In genomic region chr9:70011537-70012407, GRCm38 (mm10) we compare ENCODE assay signal across 7 mouse cellular contexts. TPM values are rescaled to one million over a fixed set of nuclear protein-coding genes. Genes with fewer than 3 reads are reported as not detected.
A peak's percentile ranks its signal among the peaks of the same experiment; 100 is the strongest.
DNase-seq lines count a peak whose midpoint lies in the region; ATAC-seq and TF ChIP-seq lines count a peak whose summit lies in the region.

No protein-coding gene starts in this region.

- DNase-seq in testis, postnatal 10 days (ENCODE audit: low spot score): no peak
- DNase-seq in forebrain, embryonic 14.5 days (ENCODE audit: low spot score): no peak
- DNase-seq in stomach, postnatal 0 days (ENCODE audit: low spot score): no peak
- no peak for DNase-seq in c-Kit-positive CD71-positive TER-119-positive erythroid progenitor cells, embryonic 14.5 days (ENCODE audit: low spot score)

- no peaks in the 10 kb centered on the region for H3K4me1 ChIP-seq in testis, adult 2 months (ENCODE audit: control insufficient read depth, insufficient read depth, low read length)
- peaks cover 9% of the 10 kb centered on the region for H3K4me1 ChIP-seq in forebrain, embryonic 14.5 days (ENCODE audit: control insufficient read depth, insufficient read depth, low read length)
- H3K4me1 ChIP-seq in liver, embryonic 12.5 days: peaks cover 63% of the 10 kb centered on the region
- no peaks in the 10 kb centered on the region for H3K4me1 ChIP-seq in stomach, postnatal 0 days (replicated peaks; ENCODE audit: control insufficient read depth, insufficient read depth)

- 62% methylated on average over 14 of the region's 14 CpGs for WGBS in forebrain, embryonic 14.5 days
- WGBS in liver, embryonic 12.5 days (ENCODE audit: insufficient replicate concordance): 54% methylated on average over 14 of the region's 14 CpGs
- 60% methylated on average over 14 of the region's 14 CpGs for WGBS in stomach, postnatal 0 days

- ATAC-seq in forebrain, embryonic 14.5 days: peak; percentile 35
- peak; percentile 43; the same call in 1 of the 2 replicates for ATAC-seq in liver, embryonic 12.5 days
- no peak for ATAC-seq in stomach, postnatal 0 days (ENCODE audit: low FRiP score, low TSS enrichment)
- no peak for ATAC-seq in activated CD4-positive, CD25-positive, alpha-beta regulatory T cell, adult 4 months

- no peaks in the 10 kb centered on the region for H3K27me3 ChIP-seq in testis, adult 2 months (ENCODE audit: control insufficient read depth, insufficient read depth, low read length)
- H3K27me3 ChIP-seq in forebrain, embryonic 14.5 days (replicated peaks; ENCODE audit: control insufficient read depth, insufficient read depth, low read length): no peaks in the 10 kb centered on the region
- H3K27me3 ChIP-seq in liver, embryonic 12.5 days (replicated peaks): no peaks in the 10 kb centered on the region
- H3K27me3 ChIP-seq in stomach, postnatal 0 days (ENCODE audit: control insufficient read depth, insufficient read depth, low read length): no peaks in the 10 kb centered on the region

- no peaks in the 10 kb centered on the region for H3K36me3 ChIP-seq in testis, adult 2 months (ENCODE audit: control insufficient read depth, insufficient read depth, low read length)
- H3K36me3 ChIP-seq in forebrain, embryonic 14.5 days (ENCODE audit: control insufficient read depth, insufficient read depth, low read length): peaks cover 40% of the 10 kb centered on the region
- peaks cover 46% of the 10 kb centered on the region for H3K36me3 ChIP-seq in liver, embryonic 12.5 days
- peaks cover 19% of the 10 kb centered on the region; the same call in 1 of the 2 replicates for H3K36me3 ChIP-seq in stomach, postnatal 0 days (ENCODE audit: control insufficient read depth, insufficient read depth, low read length)

- H3K9me3 ChIP-seq in forebrain, embryonic 14.5 days (replicated peaks; ENCODE audit: control insufficient read depth, low read length): no peaks in the 10 kb centered on the region
- no peaks in the 10 kb centered on the region for H3K9me3 ChIP-seq in liver, embryonic 12.5 days (replicated peaks)
- H3K9me3 ChIP-seq in stomach, postnatal 0 days (ENCODE audit: control insufficient read depth, low read length): no peaks in the 10 kb centered on the region

- H3K27ac ChIP-seq in testis, adult 2 months (ENCODE audit: control insufficient read depth, insufficient read depth, low read depth, low read length): peak overlapping the region; percentile 96
- peak overlapping the region; percentile 49 for H3K27ac ChIP-seq in forebrain, embryonic 14.5 days (ENCODE audit: low read depth, low read length)
- peak overlapping the region; percentile 96 for H3K27ac ChIP-seq in liver, embryonic 12.5 days
- H3K27ac ChIP-seq in stomach, postnatal 0 days (replicated peaks): peak overlapping the region; percentile 95

- peak overlapping the region; percentile 76 for H3K4me2 ChIP-seq in forebrain, embryonic 14.5 days (ENCODE audit: low read length)
- H3K4me2 ChIP-seq in liver, embryonic 12.5 days: peak overlapping the region; percentile 77
- peak overlapping the region; percentile 72 for H3K4me2 ChIP-seq in stomach, postnatal 0 days (replicated peaks; ENCODE audit: low read depth)

- TF ChIP-seq CTCF in testis, adult 2 months (IDR thresholded peaks at IDR 0.05; ENCODE audit: control insufficient read depth, insufficient read depth, insufficient replicate concordance, low read depth, low read length): no peak
- TF ChIP-seq CTCF in stomach, postnatal 0 days (IDR thresholded peaks at IDR 0.05; ENCODE audit: low read depth): no peak

- peak overlapping the region; percentile 92 for H3K9ac ChIP-seq in forebrain, embryonic 14.5 days (ENCODE audit: low read length)
- H3K9ac ChIP-seq in liver, embryonic 12.5 days: peak overlapping the region; percentile 96
- peak overlapping the region; percentile 94 for H3K9ac ChIP-seq in stomach, postnatal 0 days (ENCODE audit: low read length)

- TF ChIP-seq POLR2A in testis, adult 2 months (IDR thresholded peaks at IDR 0.05; ENCODE audit: control insufficient read depth, low read depth, low read length): no peak

- H3K4me3 ChIP-seq in testis, adult 2 months (ENCODE audit: control insufficient read depth, low read depth, low read length): peak overlapping the region; percentile 98
- peak overlapping the region; percentile 81 for H3K4me3 ChIP-seq in forebrain, embryonic 14.5 days (ENCODE audit: low read depth, low read length)
- H3K4me3 ChIP-seq in liver, embryonic 12.5 days: peak overlapping the region; percentile 96
- H3K4me3 ChIP-seq in stomach, postnatal 0 days (ENCODE audit: low read depth, low read length): peak overlapping the region; percentile 95

- no peak for TF ChIP-seq EP300 in stomach, postnatal 0 days (optimal IDR thresholded peaks at IDR 0.05)

RNA-seq across cellular contexts. Expression of gene Gtf2a2, which starts 0.6 kb away (rescaled TPM):
- polyA plus RNA-seq in testis, adult 2 months (2012; rRNA removed): 164 and 206 TPM in 2 replicates
- 233 and 264 TPM in 2 replicates for polyA plus RNA-seq in forebrain, embryonic 14.5 days (2014; fragmentation: Nextera tagmentation; extraction: Ambion mirVana)
- polyA plus RNA-seq in liver, embryonic 12.5 days (2016; fragmentation: Nextera tagmentation; extraction: Ambion mirVana): 170 and 171 TPM in 2 replicates
- polyA plus RNA-seq in stomach, postnatal 0 days (2015; fragmentation: Nextera tagmentation; extraction: Ambion mirVana): 159 and 160 TPM in 2 replicates
- 100 to 1,000 TPM; 152 to 189 TPM for polyA plus RNA-seq in activated CD4-positive, CD25-positive, alpha-beta regulatory T cell, adult 4 months (2017; shearing (Covaris generic))

RNA-seq across cellular contexts. Expression of gene Bnip2, which starts 22.5 kb away (rescaled TPM):
- polyA plus RNA-seq in testis, adult 2 months (2012; rRNA removed): 16.8 and 20.7 TPM in 2 replicates
- polyA plus RNA-seq in forebrain, embryonic 14.5 days (2014; fragmentation: Nextera tagmentation; extraction: Ambion mirVana): 115 and 116 TPM in 2 replicates
- 60.1 and 61.4 TPM in 2 replicates for polyA plus RNA-seq in liver, embryonic 12.5 days (2016; fragmentation: Nextera tagmentation; extraction: Ambion mirVana)
- polyA plus RNA-seq in stomach, postnatal 0 days (2015; fragmentation: Nextera tagmentation; extraction: Ambion mirVana): 59.2 and 65.6 TPM in 2 replicates
- 10 to 100 TPM; 45.6 to 46.8 TPM for polyA plus RNA-seq in activated CD4-positive, CD25-positive, alpha-beta regulatory T cell, adult 4 months (2017; shearing (Covaris generic))

RNA-seq across cellular contexts. Expression of gene Gcnt3, which starts 26.1 kb away (rescaled TPM):
- 5.0 TPM in 2 replicates for polyA plus RNA-seq in testis, adult 2 months (2012; rRNA removed)
- polyA plus RNA-seq in forebrain, embryonic 14.5 days (2014; fragmentation: Nextera tagmentation; extraction: Ambion mirVana): not detected in 2 replicates
- polyA plus RNA-seq in liver, embryonic 12.5 days (2016; fragmentation: Nextera tagmentation; extraction: Ambion mirVana): not detected in 2 replicates
- polyA plus RNA-seq in stomach, postnatal 0 days (2015; fragmentation: Nextera tagmentation; extraction: Ambion mirVana): 76.2 and 81.1 TPM in 2 replicates
- not detected for polyA plus RNA-seq in activated CD4-positive, CD25-positive, alpha-beta regulatory T cell, adult 4 months (2017; shearing (Covaris generic))

Comparison
In these comparisons a context has a peak if more than half of its experiments do, and no peak if none do; other contexts are left out.
1. ATAC-seq: peak in forebrain, embryonic 14.5 days (single experiment) and liver, embryonic 12.5 days (single experiment); none in stomach, postnatal 0 days (single experiment) and activated CD4-positive, CD25-positive, alpha-beta regulatory T cell, adult 4 months (single experiment).
2. RNA of gene Gcnt3, which starts 26.1 kb away (polyA plus RNA-seq): 76.2 to 81.1 TPM in stomach, postnatal 0 days; 5.0 TPM in testis, adult 2 months, not detected in forebrain, embryonic 14.5 days, not detected in liver, embryonic 12.5 days and not detected in activated CD4-positive, CD25-positive, alpha-beta regulatory T cell, adult 4 months; every median in the first group is over 10 times any median in the second.
3. Peak in every context shown above with its lines, with median percentiles within 50 percentile points of each other: H3K27ac ChIP-seq, H3K4me3 ChIP-seq, H3K4me2 ChIP-seq and H3K9ac ChIP-seq.